Mouse (Mus musculus) CH12.LX (cell line): ENCODE measurements at regions not wholly inside any gene's neighbourhood (a gene's known extent, or its start where the extent isn't known, plus 50 kb on each side); places are given as distances from the start of the nearest gene placed in this dataset.

Experiments used
- DNase-seq: peaks from one replicate; pipeline ENCODE4 v3.0.0-alpha.2; 2013; ENCODE audit errors: extremely low read depth
- H3K27ac ChIP-seq: 2 replicates; pipeline ENCODE4 v1.5.1; 2012; ENCODE audit warnings: low read depth, mild to moderate bottlenecking, control low read depth, moderate library complexity; ENCODE audit not compliant: insufficient read depth
- H3K27me3 ChIP-seq: replicated peaks from 2 replicates; pipeline ENCODE3; 2012; ENCODE audit warnings: inconsistent platforms
- H3K36me3 ChIP-seq, 2 experiments: replicated peaks in 1 of 2; 2 replicates each; pipeline versions ENCODE3 to v1.6.1; 2012; ENCODE audit warnings: inconsistent platforms in 1 of 2, low read length in 1 of 2, mild to moderate bottlenecking in 1 of 2, mixed read lengths in 1 of 2, moderate library complexity in 1 of 2; ENCODE audit not compliant: control insufficient read depth in 1 of 2, insufficient read depth in 1 of 2
- H3K4me1 ChIP-seq, 2 experiments: 2 replicates each; pipeline ENCODE4 v1.6.1; 2012; ENCODE audit warnings: inconsistent platforms in 1 of 2, moderate library complexity in 1 of 2; ENCODE audit not compliant: insufficient read depth in 2 of 2, control insufficient read depth in 1 of 2
- H3K4me2 ChIP-seq: 2 replicates; pipeline ENCODE4 v1.6.1; 2012; ENCODE audit warnings: low read depth, mild to moderate bottlenecking, control low read depth; ENCODE audit not compliant: poor library complexity, insufficient read depth, severe bottlenecking
- H3K4me3 ChIP-seq, 3 experiments: fragments of 150-350 bp in 1 of 3; sonication (generic) in 1 of 3; replicated peaks in 1 of 3; 2 replicates each; pipeline versions ENCODE3 to v1.5.1; 2011 to 2012; ENCODE audit warnings: low read depth in 2 of 3, low read length in 2 of 3, mild to moderate bottlenecking in 2 of 3, moderate library complexity in 2 of 3, control low read depth in 1 of 3, improper control_type of control experiment in 1 of 3, inconsistent platforms in 1 of 3, mixed read lengths in 1 of 3; ENCODE audit not compliant: poor library complexity in 1 of 3
- H3K79me2 ChIP-seq: replicated peaks from 2 replicates; pipeline ENCODE4 v1.6.1; 2012; ENCODE audit warnings: mild to moderate bottlenecking, moderate library complexity; ENCODE audit not compliant: control insufficient read depth, poor library complexity, insufficient read depth, severe bottlenecking; ENCODE audit errors: extremely low read depth
- H3K9ac ChIP-seq: 2 replicates; pipeline ENCODE4 v1.6.1; 2012; ENCODE audit warnings: low read depth, mild to moderate bottlenecking, control low read depth, moderate library complexity; ENCODE audit not compliant: insufficient read depth
- H3K9me3 ChIP-seq: replicated peaks from 2 replicates; pipeline ENCODE3; 2012; ENCODE audit warnings: low read length, inconsistent platforms, mixed read lengths
- CHD1 ChIP-seq: IDR thresholded peaks from 2 replicates; pipeline ENCODE4 v1.6.1; 2012; ENCODE audit warnings: low read depth, low read length, improper control_type of control experiment, inconsistent platforms
- CHD2 ChIP-seq: IDR thresholded peaks from 2 replicates; pipeline ENCODE4 v1.6.1; 2011; ENCODE audit warnings: low read length, improper control_type of control experiment
- CTCF ChIP-seq, 2 experiments: IDR thresholded peaks in 1 of 2; conservative IDR thresholded peaks in 1 of 2; 2 replicates each; pipeline ENCODE4 v1.5.1; 2011 to 2012; ENCODE audit warnings: low read depth in 2 of 2, low read length in 2 of 2, improper control_type of control experiment in 1 of 2, inconsistent platforms in 1 of 2, mild to moderate bottlenecking in 1 of 2, moderate library complexity in 1 of 2
- E2F4 ChIP-seq: IDR thresholded peaks from 2 replicates; pipeline ENCODE4 v1.6.1; 2011; ENCODE audit warnings: low read depth, low read length, improper control_type of control experiment; ENCODE audit not compliant: insufficient replicate concordance
- ELF1 ChIP-seq: IDR thresholded peaks from 2 replicates; pipeline ENCODE4 v1.6.1; 2014; ENCODE audit warnings: low read depth, mild to moderate bottlenecking, inconsistent platforms, low read length, improper control_type of control experiment
- IRF4 ChIP-seq: IDR thresholded peaks from 2 replicates; pipeline ENCODE4 v1.6.1; 2014; ENCODE audit warnings: low read depth, mild to moderate bottlenecking, inconsistent platforms, low read length, improper control_type of control experiment
- JUND ChIP-seq: conservative IDR thresholded peaks from 2 replicates; pipeline ENCODE4 v1.6.1; 2011; ENCODE audit warnings: low read depth, low read length, improper control_type of control experiment
- MXI1 ChIP-seq: IDR thresholded peaks from 2 replicates; pipeline ENCODE4 v1.6.1; 2011; ENCODE audit warnings: mild to moderate bottlenecking, low read depth, low read length, improper control_type of control experiment
- MYC ChIP-seq: IDR thresholded peaks from 2 replicates; pipeline ENCODE4 v1.6.1; 2011; ENCODE audit warnings: low read depth, mild to moderate bottlenecking, improper control_type of control experiment, low read length
- NELFE ChIP-seq: IDR thresholded peaks from 2 replicates; pipeline ENCODE4 v1.6.1; 2011; ENCODE audit warnings: low read depth, low read length, improper control_type of control experiment
- NRF1 ChIP-seq: IDR thresholded peaks from 2 replicates; pipeline ENCODE4 v1.6.1; 2014; ENCODE audit warnings: low read depth, mild to moderate bottlenecking, inconsistent platforms, low read length, improper control_type of control experiment, moderate library complexity
- PAX5 ChIP-seq: IDR thresholded peaks from 2 replicates; pipeline ENCODE4 v1.6.1; 2012; ENCODE audit warnings: low read length, inconsistent platforms, mixed read lengths
- RCOR1 ChIP-seq: conservative IDR thresholded peaks from 2 replicates; pipeline ENCODE4 v1.6.1; 2012; ENCODE audit warnings: low read depth, mild to moderate bottlenecking, inconsistent platforms, low read length, improper control_type of control experiment
- SMC3 ChIP-seq: IDR thresholded peaks from 2 replicates; pipeline ENCODE4 v1.6.1; 2011; ENCODE audit warnings: low read depth, low read length, improper control_type of control experiment
- UBTF ChIP-seq: IDR thresholded peaks from 2 replicates; pipeline ENCODE4 v1.6.1; 2012; ENCODE audit warnings: low read depth, mild to moderate bottlenecking, inconsistent platforms, low read length, improper control_type of control experiment, moderate library complexity
- USF1 ChIP-seq: IDR thresholded peaks from 2 replicates; pipeline ENCODE4 v1.6.1; 2014; ENCODE audit warnings: low read depth, mild to moderate bottlenecking, inconsistent platforms, low read length, improper control_type of control experiment
- ZC3H11A ChIP-seq: IDR thresholded peaks from 2 replicates; pipeline ENCODE4 v1.6.1; 2012; ENCODE audit warnings: low read depth, mild to moderate bottlenecking, inconsistent platforms, low read length, improper control_type of control experiment
- ZMIZ1 ChIP-seq: IDR thresholded peaks from 2 replicates; pipeline ENCODE4 v1.6.1; 2012; ENCODE audit warnings: low read depth, mild to moderate bottlenecking, inconsistent platforms, low read length, improper control_type of control experiment
- dilution Hi-C: fragments of 300-500 bp; cut with MboI; formaldehyde crosslinking; loops from 2 replicates; pipeline ENCODE4 v1.14.3; 2020; ENCODE audit warnings: low sequenced_read_pairs; ENCODE audit not compliant: extremely low pct_unique_long_range_greater_than_20kb, extremely low pct_ligation_motif_present
- in situ Hi-C: fragments of 300-500 bp; cut with MboI; formaldehyde crosslinking; loops from 3 replicates; pipeline ENCODE4 v1.14.3; 2019; ENCODE audit warnings: low sequenced_read_pairs, low pct_ligation_motif_present, low pct_unique_long_range_greater_than_20kb, mixed read lengths

GRCm38 (mm10) chr16:88360081-88360480 is 70.0 kb upstream of the Grik1 start:
- TF ChIP-seq NELFE (no peak), NRF1 (no peak), MYC (no peak), E2F4 (no peak), ZC3H11A (no peak), UBTF (no peak), JUND (no peak), PAX5 (no peak), ZMIZ1 (no peak), SMC3 (no peak), RCOR1 (no peak), CHD2 (no peak), ELF1 (no peak), CHD1 (no peak), IRF4 (no peak), CTCF (conservative IDR thresholded peaks at IDR 0.05 in 1 of 2, IDR thresholded peaks at IDR 0.05 in 1 of 2; ENCODE audit: low read depth in 2 of 2, low read length in 2 of 2) (no peak), MXI1 (no peak), USF1 (no peak)
- no peaks in the 10 kb centered on the region for H3K4me1 ChIP-seq
- no peaks in the 10 kb centered on the region for H3K79me2 ChIP-seq
- in situ Hi-C loops, result no loop called here
- H3K27me3 ChIP-seq, result no peaks in the 10 kb centered on the region
- peaks cover 5% of the 10 kb centered on the region for H3K9me3 ChIP-seq
- H3K4me2 ChIP-seq, result no peak overlapping the region
- no peaks in the 10 kb centered on the region for H3K36me3 ChIP-seq
- no peak overlapping the region for H3K27ac ChIP-seq
- no peak overlapping the region for H3K9ac ChIP-seq
- dilution Hi-C loops, result no loop called here
- no peak overlapping the region for H3K4me3 ChIP-seq
- no peak for DNase-seq
